Mouse (Mus musculus) MEL (cell line): ENCODE results near the gene Nubpl. TPM values are rescaled to one million over a fixed set of nuclear protein-coding genes. Genes with fewer than 3 reads are reported as not detected.

Experiments
- DNase-seq: peaks from one replicate; pipeline ENCODE4 v3.0.0; 2011; ENCODE audit warnings: low read depth, low spot score
- H3K27ac ChIP-seq: 2 replicates; pipeline ENCODE4 v1.5.1; 2012; ENCODE audit warnings: low read depth, mild to moderate bottlenecking, control low read depth, low read length, moderate library complexity; ENCODE audit not compliant: control insufficient read depth
- H3K27me3 ChIP-seq, 2 experiments: fragments of 150-350 bp in 1 of 2; sonication (generic) in 1 of 2; 2 replicates each; pipeline ENCODE4 v1.6.1; 2012; ENCODE audit warnings: low read length in 2 of 2, mild to moderate bottlenecking in 2 of 2, improper control_type of control experiment in 1 of 2, moderate library complexity in 1 of 2; ENCODE audit not compliant: insufficient read depth in 2 of 2, control insufficient read depth in 1 of 2
- H3K36me3 ChIP-seq, 2 experiments: 2 replicates each; pipeline ENCODE4 v1.6.1; 2012 to 2014; ENCODE audit warnings: low read length in 2 of 2, improper control_type of control experiment in 1 of 2, inconsistent platforms in 1 of 2, mild to moderate bottlenecking in 1 of 2; ENCODE audit not compliant: insufficient read depth in 2 of 2, control insufficient read depth in 1 of 2
- H3K4me1 ChIP-seq, 2 experiments: fragments of 150-350 bp in 1 of 2; sonication (generic) in 1 of 2; 2 replicates each; pipeline ENCODE4 v1.6.1; 2012; ENCODE audit warnings: low read length in 2 of 2, improper control_type of control experiment in 1 of 2, mild to moderate bottlenecking in 1 of 2; ENCODE audit not compliant: insufficient read depth in 2 of 2, control insufficient read depth in 1 of 2
- H3K4me3 ChIP-seq, 2 experiments: fragments of 150-350 bp in 1 of 2; sonication (generic) in 1 of 2; 2 replicates each; pipeline ENCODE4 v1.5.1; 2012; ENCODE audit warnings: low read depth in 2 of 2, low read length in 2 of 2, mild to moderate bottlenecking in 2 of 2, moderate library complexity in 2 of 2, control low read depth in 1 of 2, improper control_type of control experiment in 1 of 2; ENCODE audit not compliant: control insufficient read depth in 1 of 2, insufficient read depth in 1 of 2
- H3K79me2 ChIP-seq: 2 replicates; pipeline ENCODE4 v1.6.1; 2012; ENCODE audit warnings: mild to moderate bottlenecking, low read length, moderate library complexity; ENCODE audit not compliant: control insufficient read depth, poor library complexity, insufficient read depth
- H3K9ac ChIP-seq: 2 replicates; pipeline ENCODE4 v1.6.1; 2012; ENCODE audit warnings: low read depth, mild to moderate bottlenecking, control low read depth, low read length, moderate library complexity; ENCODE audit not compliant: control insufficient read depth, poor library complexity, severe bottlenecking
- H3K9me3 ChIP-seq: fragments of 150-350 bp; sonication (generic); replicated peaks from 2 replicates; pipeline ENCODE4 v1.6.1; 2012; ENCODE audit warnings: mild to moderate bottlenecking, low read length, improper control_type of control experiment, moderate library complexity; ENCODE audit not compliant: insufficient read depth
- CHD1 ChIP-seq: IDR thresholded peaks from 2 replicates; pipeline ENCODE4 v1.6.1; 2012; ENCODE audit warnings: low read depth, mild to moderate bottlenecking, inconsistent platforms, low read length, improper control_type of control experiment
- CHD2 ChIP-seq: IDR thresholded peaks from 2 replicates; pipeline ENCODE4 v1.6.1; 2011; ENCODE audit warnings: low read length, improper control_type of control experiment
- CTCF ChIP-seq, 3 experiments: IDR thresholded peaks in 2 of 3; conservative IDR thresholded peaks in 1 of 3; 2 replicates each; pipeline ENCODE4 v1.5.1; 2011 to 2012; ENCODE audit warnings: low read length in 3 of 3, low read depth in 2 of 3, mild to moderate bottlenecking in 2 of 3, improper control_type of control experiment in 1 of 3, inconsistent platforms in 1 of 3, mixed read lengths in 1 of 3, moderate library complexity in 1 of 3; ENCODE audit not compliant: control insufficient read depth in 1 of 3, insufficient read depth in 1 of 3, poor library complexity in 1 of 3, severe bottlenecking in 1 of 3
- E2F4 ChIP-seq: IDR thresholded peaks from 2 replicates; pipeline ENCODE4 v1.6.1; 2011; ENCODE audit warnings: low read depth, low read length, improper control_type of control experiment, borderline replicate concordance
- EP300 ChIP-seq, 2 experiments: IDR thresholded peaks; 2 replicates each; pipeline ENCODE4 v1.6.1; 2011; ENCODE audit warnings: improper control_type of control experiment in 2 of 2, low read length in 2 of 2, low read depth in 1 of 2, mild to moderate bottlenecking in 1 of 2
- GATA1 ChIP-seq: IDR thresholded peaks from 2 replicates; pipeline ENCODE4 v1.6.1; 2011; ENCODE audit warnings: low read depth, low read length, improper control_type of control experiment
- JUND ChIP-seq: IDR thresholded peaks from 2 replicates; pipeline ENCODE4 v1.6.1; 2011; ENCODE audit warnings: low read depth, mild to moderate bottlenecking, improper control_type of control experiment, low read length
- KAT2A ChIP-seq: conservative IDR thresholded peaks from 2 replicates; pipeline ENCODE4 v1.6.1; 2012; ENCODE audit warnings: low read depth, low read length, improper control_type of control experiment, inconsistent platforms
- MAFK ChIP-seq: IDR thresholded peaks from 2 replicates; pipeline ENCODE4 v1.6.1; 2011; ENCODE audit warnings: low read depth, mild to moderate bottlenecking, low read length, improper control_type of control experiment, borderline replicate concordance
- MAX ChIP-seq: IDR thresholded peaks from 2 replicates; pipeline ENCODE4 v1.6.1; 2011; ENCODE audit warnings: low read length, improper control_type of control experiment
- MEF2A ChIP-seq: IDR thresholded peaks from 2 replicates; pipeline ENCODE4 v1.6.1; 2014; ENCODE audit warnings: low read depth, mild to moderate bottlenecking, inconsistent platforms, low read length, improper control_type of control experiment; ENCODE audit not compliant: poor library complexity, insufficient replicate concordance, severe bottlenecking; ENCODE audit errors: extremely low read depth
- MXI1 ChIP-seq: IDR thresholded peaks from 2 replicates; pipeline ENCODE4 v1.6.1; 2011; ENCODE audit warnings: mild to moderate bottlenecking, low read depth, low read length, improper control_type of control experiment
- MYC ChIP-seq: IDR thresholded peaks from 2 replicates; pipeline ENCODE4 v1.6.1; 2011; ENCODE audit warnings: low read depth, mild to moderate bottlenecking, low read length, improper control_type of control experiment, moderate library complexity
- NELFE ChIP-seq: IDR thresholded peaks from 2 replicates; pipeline ENCODE4 v1.6.1; 2011; ENCODE audit warnings: low read depth, low read length, improper control_type of control experiment
- POLR2AphosphoS5 ChIP-seq: IDR thresholded peaks from 2 replicates; pipeline ENCODE4 v1.6.1; 2012; ENCODE audit warnings: low read depth, borderline replicate concordance, mild to moderate bottlenecking, inconsistent platforms, low read length, moderate library complexity, mixed read lengths
- RAD21 ChIP-seq: IDR thresholded peaks from 2 replicates; pipeline ENCODE4 v1.6.1; 2011; ENCODE audit warnings: mild to moderate bottlenecking, low read depth, low read length, improper control_type of control experiment
- SIN3A ChIP-seq: IDR thresholded peaks from 2 replicates; pipeline ENCODE4 v1.6.1; 2012; ENCODE audit warnings: low read length, improper control_type of control experiment, inconsistent platforms
- UBTF ChIP-seq: IDR thresholded peaks from 2 replicates; pipeline ENCODE4 v1.6.1; 2012; ENCODE audit warnings: low read depth, mild to moderate bottlenecking, inconsistent platforms, low read length, improper control_type of control experiment, moderate library complexity, borderline replicate concordance; ENCODE audit not compliant: insufficient read depth
- ZC3H11A ChIP-seq: IDR thresholded peaks from 2 replicates; pipeline ENCODE4 v1.6.1; 2012; ENCODE audit warnings: low read depth, mild to moderate bottlenecking, inconsistent platforms, low read length, improper control_type of control experiment
- ZKSCAN1 ChIP-seq: IDR thresholded peaks from 2 replicates; pipeline ENCODE4 v1.6.1; 2012; ENCODE audit warnings: low read depth, mild to moderate bottlenecking, inconsistent platforms, low read length, improper control_type of control experiment, moderate library complexity
- polyA plus RNA-seq, 2 experiments: library from polyadenylated mRNA; stranded (reverse) in 1 of 2; unstranded in 1 of 2; fragments of >175 nt in 1 of 2; fragments of >200 nt in 1 of 2; gene quantifications; 2 replicates each; pipeline versions ENCODE4 v1.2.1 to v1.2.4; 2012; ENCODE audit warnings: low replicate concordance in 2 of 2, low read depth in 1 of 2; ENCODE audit not compliant: insufficient read length in 2 of 2, insufficient read depth in 1 of 2, missing spikeins in 1 of 2
- total RNA-seq: library from RNA; depleted of rRNA; stranded (reverse); fragments of 300-350 nt; gene quantifications from 2 replicates; pipeline ENCODE4 v1.2.3, GENCODE M21; 2012

Gene Nubpl
- total and polyA plus RNA-seq, 3 experiments = 4.7 to 5.2 TPM; not detected in 1

- no peaks in the 10 kb centered on the region for H3K9me3 ChIP-seq
- no peaks in the 10 kb centered on the region for H3K36me3 ChIP-seq
- no peaks in the 10 kb centered on the region for H3K27me3 ChIP-seq
- no peak overlapping the region for H3K27ac ChIP-seq
- H3K4me1 ChIP-seq = no peaks in the 10 kb centered on the region
- H3K79me2 ChIP-seq = no peaks in the 10 kb centered on the region
- TF ChIP-seq CTCF (IDR thresholded peaks at IDR 0.05 in 2 of 3, conservative IDR thresholded peaks at IDR 0.05 in 1 of 3; ENCODE audit: control insufficient read depth in 1 of 3, insufficient read depth in 1 of 3, low read depth in 2 of 3, low read length in 3 of 3, poor library complexity in 1 of 3, severe bottlenecking in 1 of 3) = no peak
- no peak for TF ChIP-seq MAX
- TF ChIP-seq UBTF = no peak
- no peak for TF ChIP-seq CHD1
- TF ChIP-seq POLR2AphosphoS5 = no peak
- no peak for TF ChIP-seq ZKSCAN1
- TF ChIP-seq ZC3H11A = no peak
- TF ChIP-seq GATA1 = no peak
- no peak for TF ChIP-seq JUND
- TF ChIP-seq NELFE = no peak
- no peak overlapping the region for H3K4me3 ChIP-seq
- no peak overlapping the region for H3K9ac ChIP-seq
- no peak for DNase-seq
Observed at GRCm38 (mm10) chr12:52328488-52328887, 231.0 kb downstream of the Nubpl start.

- no peak for DNase-seq
- Histone ChIP-seq H3K36me3 (peaks cover 0 to 6% of the 10 kb centered on the region in 2 experiments; a peak in 2 of 4 replicates), H3K27me3 (no peaks in the 10 kb centered on the region), H3K4me3 (no peak overlapping the region), H3K4me1 (peaks cover 2 to 15% of the 10 kb centered on the region in 2 experiments; a peak in 3 of 4 replicates), H3K79me2 (no peaks in the 10 kb centered on the region), H3K9ac (no peak overlapping the region), H3K27ac (no peak overlapping the region), H3K9me3 (no peaks in the 10 kb centered on the region)
- TF ChIP-seq RAD21 = no peak
- no peak for TF ChIP-seq NELFE
- no peak for TF ChIP-seq EP300 (IDR thresholded peaks at IDR 0.05; ENCODE audit: low read depth in 1 of 2, low read length in 2 of 2)
- no peak for TF ChIP-seq E2F4
- no peak for TF ChIP-seq POLR2AphosphoS5
- no peak for TF ChIP-seq JUND
- TF ChIP-seq SIN3A = no peak
- no peak for TF ChIP-seq CHD2
- no peak for TF ChIP-seq MAFK
- TF ChIP-seq UBTF = no peak
- no peak for TF ChIP-seq MYC
- TF ChIP-seq KAT2A = no peak
- no peak for TF ChIP-seq MEF2A
- no peak for TF ChIP-seq GATA1
- no peak for TF ChIP-seq MXI1
Observed at GRCm38 (mm10) chr12:52335142-52335765, 237.7 kb downstream of the Nubpl start.
